14 mouse cellular contexts compared by ENCODE assay signal in genomic region chr16:9439891-9440290, GRCm38 (mm10).
"Had no signal": no experiment of that assay in that cellular context is flagged by ENCODE, and none has a peak within 500 bp of the region (broad histone marks: within the 10 kb centered on the region; RNA-seq: fewer than 3 reads in every experiment).

No protein-coding gene starts in this region.

- H3K27me3 ChIP-seq: stomach, embryonic 15.5 days had no signal

- H3K4me2 ChIP-seq: stomach, embryonic 15.5 days had no signal

- H3K4me1 ChIP-seq: stomach, embryonic 15.5 days had no signal

- H3K9me3 ChIP-seq: stomach, embryonic 15.5 days had no signal

- H3K9ac ChIP-seq: stomach, embryonic 15.5 days had no signal

- H3K27ac ChIP-seq: stomach, embryonic 15.5 days; stomach, postnatal 0 days had no signal

- DNase-seq: retina, postnatal 1 day; right cerebral cortex, adult 18-20 months; right cerebral cortex, postnatal 14 days; right cerebral cortex, postnatal 25 days; right cerebral cortex, postnatal 4 days; spleen, adult 18-20 months; thymus, adult 18-20 months; thymus, adult 2 months; thymus, postnatal 14 days; thymus, postnatal 25 days; thymus, postnatal 36 days; thymus, postnatal 4 days had no signal

- H3K4me3 ChIP-seq: stomach, embryonic 15.5 days had no signal

- H3K36me3 ChIP-seq: stomach, embryonic 15.5 days had no signal
